Mouse (Mus musculus): ENCODE measurements around the gene Kif19a.
A peak's percentile ranks its signal among the peaks of the same experiment; 100 is the strongest.

Kif19a gene

GRCm38 (mm10) chr11:114807686-114808427 is 42.7 kb downstream of the Kif19a start:
- no peak for DNase-seq (ENCODE audit: low read depth, low spot score)

GRCm38 (mm10) chr11:114809371-114809770 is 44.2 kb downstream of the Kif19a start:
- no peak for DNase-seq (ENCODE audit: low read depth, low spot score)

- DNase-seq (ENCODE audit: low read depth, low spot score): no peak
Measured at GRCm38 (mm10) chr11:114810344-114810743, 45.2 kb downstream of the Kif19a start.

GRCm38 (mm10) chr11:114812731-114813240 is 47.6 kb downstream of the Kif19a start:
- peak; percentile 82 for DNase-seq (ENCODE audit: low read depth, low spot score)

- no peak for DNase-seq (ENCODE audit: low read depth, low spot score)
Measured at GRCm38 (mm10) chr11:114814873-114815592, 49.8 kb downstream of the Kif19a start.

- DNase-seq (ENCODE audit: low read depth, low spot score): no peak
Measured at GRCm38 (mm10) chr11:114816934-114817333, 51.7 kb downstream of the Kif19a start.

GRCm38 (mm10) chr11:114818185-114818584 is 53.0 kb downstream of the Kif19a start:
- DNase-seq (ENCODE audit: low read depth, low spot score): no peak

- DNase-seq (ENCODE audit: low read depth, low spot score): no peak
Measured at GRCm38 (mm10) chr11:114819110-114819509, 53.9 kb downstream of the Kif19a start.

- no peak for DNase-seq (ENCODE audit: low read depth, low spot score)
Measured at GRCm38 (mm10) chr11:114820444-114820843, 55.3 kb downstream of the Kif19a start.

GRCm38 (mm10) chr11:114821325-114821724 is 56.1 kb downstream of the Kif19a start:
- no peak for DNase-seq (ENCODE audit: low read depth, low spot score)

- no peak for DNase-seq (ENCODE audit: low read depth, low spot score)
Measured at GRCm38 (mm10) chr11:114822727-114823126, 57.5 kb downstream of the Kif19a start.

GRCm38 (mm10) chr11:114823199-114823725 is 58.1 kb downstream of the Kif19a start:
- DNase-seq (ENCODE audit: low read depth, low spot score): no peak

- DNase-seq (ENCODE audit: low read depth, low spot score): no peak
Measured at GRCm38 (mm10) chr11:114826686-114827085, 61.5 kb downstream of the Kif19a start.

- DNase-seq (ENCODE audit: low read depth, low spot score): peak; percentile 94
Measured at GRCm38 (mm10) chr11:114829499-114830432, 64.6 kb downstream of the Kif19a start.

- no peak for DNase-seq (ENCODE audit: low read depth, low spot score)
Measured at GRCm38 (mm10) chr11:114830433-114830773, 65.2 kb downstream of the Kif19a start.

- no peak for DNase-seq (ENCODE audit: low read depth, low spot score)
Measured at GRCm38 (mm10) chr11:114833166-114833565, 68.0 kb downstream of the Kif19a start.
